Mouse (Mus musculus) liver, postnatal 0 days (tissue): ENCODE results near the gene Nedd4.
A peak's percentile ranks its signal among the peaks of the same experiment; 100 is the strongest.

ENCODE experiments used
- CTCF ChIP-seq: sonication (generic); IDR thresholded peaks from 2 replicates; pipeline ENCODE4 v1.5.1; 2016; ENCODE audit warnings: antibody characterized with exemption, low read depth
- EP300 ChIP-seq: IDR thresholded peaks from 2 replicates; pipeline ENCODE4 v1.6.1; 2016; ENCODE audit warnings: antibody characterized with exemption, low read depth, mild to moderate bottlenecking

DNA sequence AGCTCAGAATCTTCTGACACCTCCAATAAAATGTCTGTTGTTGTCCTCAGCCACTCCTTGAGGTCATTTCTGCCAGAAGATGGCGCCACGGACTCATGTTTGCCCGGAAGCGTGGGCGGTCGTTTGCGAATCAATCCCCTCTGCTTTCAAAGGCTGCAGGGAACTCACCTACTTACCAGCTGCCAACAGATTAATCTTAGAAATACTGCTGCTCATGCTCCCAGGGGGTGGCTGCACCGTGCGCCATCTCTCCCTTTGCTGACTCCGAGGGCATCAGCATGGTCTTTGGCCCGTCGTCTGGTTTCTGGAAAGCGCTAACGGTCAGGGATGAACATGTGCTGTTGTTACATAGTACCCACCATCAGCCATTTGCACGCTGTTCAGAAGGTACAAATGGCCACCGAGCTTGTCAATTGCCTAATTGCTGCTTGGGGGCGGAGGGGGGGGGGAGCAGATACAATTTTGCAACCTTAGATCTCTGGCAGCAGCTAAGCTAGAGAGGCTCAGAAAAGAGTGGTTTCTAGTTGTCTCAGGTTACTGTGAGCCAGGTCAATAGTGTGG is 104.7 kb downstream of the Nedd4 start:
- TF ChIP-seq CTCF (peak; percentile 89), EP300 (no peak)
